Mouse (Mus musculus): ENCODE measurements around the gene Slc22a15.

DNA sequence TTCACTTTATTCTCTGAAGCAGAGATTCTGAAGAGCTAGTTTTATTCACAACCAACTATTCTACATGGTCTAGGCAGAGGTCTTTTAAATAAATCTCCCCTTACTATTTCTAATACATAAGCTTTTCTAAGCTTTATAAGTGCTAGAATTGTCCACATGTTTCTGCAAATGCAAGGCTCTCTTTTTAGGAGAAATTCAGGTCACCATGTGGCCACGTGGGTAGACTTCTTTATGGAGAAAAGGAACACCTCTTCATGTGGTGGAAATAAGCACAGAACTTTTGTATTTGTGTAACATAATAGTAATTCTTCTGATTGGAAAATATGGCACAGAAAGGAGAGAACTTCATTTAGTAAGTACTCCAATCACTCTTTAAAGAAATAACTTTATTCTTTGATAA is 70.2 kb downstream of the Slc22a15 start:
- TF ChIP-seq CTCF (IDR thresholded peaks at IDR 0.05; ENCODE audit: low read depth, low read length) (no peak), EP300 (IDR thresholded peaks at IDR 0.05; ENCODE audit: insufficient read depth, low read depth, low read length) (no peak), POLR2A (IDR thresholded peaks at IDR 0.05; ENCODE audit: insufficient read depth, low read length) (no peak)
